Mouse (Mus musculus): Measurements from ENCODE around the gene Tcf7l2. TPM values are rescaled to one million over a fixed set of nuclear protein-coding genes. Genes with fewer than 3 reads are reported as not detected.

Tcf7l2 gene
- polyA plus RNA-seq, 1 experiment from 2014 or later = 108 TPM

DNA sequence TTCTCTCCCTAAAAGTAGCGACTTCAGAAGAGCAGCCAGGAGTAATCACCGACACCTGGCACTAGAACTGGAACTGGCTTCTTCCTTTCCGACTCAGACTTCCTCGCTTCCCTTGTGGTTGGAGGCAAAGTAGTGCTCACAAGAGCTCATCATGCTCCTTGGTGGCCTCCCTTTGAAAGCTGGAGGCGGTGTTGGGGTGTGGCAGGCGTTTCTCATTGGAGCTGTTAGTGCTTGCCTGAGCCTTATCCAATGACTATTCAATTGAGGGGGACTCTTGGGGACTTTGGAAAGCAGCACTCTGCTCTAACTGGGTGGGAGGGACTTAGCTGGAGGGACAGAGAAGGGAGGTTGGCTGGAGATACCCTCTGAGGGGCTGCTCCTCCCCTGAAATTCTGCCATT, 9.1 kb upstream of the Tcf7l2 start:
- Histone ChIP-seq H3K4me3 (replicated peaks) (no peak overlapping the region), H3K27me3 (no peaks in the 10 kb centered on the region), H3K4me2 (replicated peaks) (no peak overlapping the region), H3K9ac (no peak overlapping the region), H3K36me3 (no peaks in the 10 kb centered on the region), H3K4me1 (peaks cover 11% of the 10 kb centered on the region), H3K27ac (replicated peaks) (no peak overlapping the region), H3K9me3 (replicated peaks) (no peaks in the 10 kb centered on the region)
- 33% methylated on average over 6 of the region's 6 CpGs for WGBS
- no peak for ATAC-seq (ENCODE audit: insufficient number of reproducible peaks, low FRiP score, low TSS enrichment, low read depth)

DNA sequence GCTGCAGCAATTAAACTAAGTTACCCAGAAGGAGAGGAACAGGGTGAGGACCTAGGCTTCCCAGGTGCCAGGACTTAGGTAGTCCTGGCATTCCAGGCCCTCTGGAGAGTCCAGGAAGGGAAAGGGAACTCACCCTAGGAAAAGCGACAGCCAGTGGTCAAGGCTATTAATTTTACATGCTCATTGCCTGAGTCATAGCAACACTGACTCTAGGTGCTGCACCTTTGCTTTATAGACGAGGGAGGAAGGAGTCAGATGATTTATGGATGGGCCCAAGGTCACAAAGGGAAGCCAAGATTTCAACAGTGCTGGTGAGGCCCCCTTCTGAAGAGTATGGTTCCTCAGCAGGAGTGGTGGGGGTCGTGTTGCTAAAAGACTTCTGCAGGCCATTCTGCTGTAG, 8.6 kb upstream of the Tcf7l2 start:
- Histone ChIP-seq H3K36me3 (no peaks in the 10 kb centered on the region), H3K4me2 (replicated peaks) (no peak overlapping the region), H3K27ac (replicated peaks) (no peak overlapping the region), H3K27me3 (no peaks in the 10 kb centered on the region), H3K9me3 (replicated peaks) (no peaks in the 10 kb centered on the region), H3K4me3 (replicated peaks) (no peak overlapping the region), H3K4me1 (peaks cover 11% of the 10 kb centered on the region), H3K9ac (no peak overlapping the region)
- 71% methylated on average over 3 of the region's 3 CpGs for WGBS
- no peak for ATAC-seq (ENCODE audit: insufficient number of reproducible peaks, low FRiP score, low TSS enrichment, low read depth)

DNA sequence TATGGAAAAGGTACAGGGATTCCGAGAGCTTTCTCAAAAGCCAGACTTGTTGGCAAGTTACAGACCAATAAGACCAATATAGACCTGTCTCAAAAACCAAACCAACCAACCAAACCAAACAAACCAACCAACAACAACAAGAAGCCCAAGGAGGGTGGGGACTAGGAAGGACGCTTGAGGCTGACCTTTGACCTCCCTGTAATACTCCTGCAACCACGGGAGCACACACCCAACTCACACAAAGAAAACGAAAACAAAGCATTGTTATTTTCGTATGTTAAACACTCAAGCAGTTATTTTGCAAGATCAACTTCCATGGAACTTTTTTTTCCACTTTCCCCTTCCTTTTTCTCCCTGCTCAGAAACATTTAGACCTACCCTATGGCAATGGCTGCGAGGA, 5.6 kb upstream of the Tcf7l2 start:
- Histone ChIP-seq H3K9ac (no peak overlapping the region), H3K27me3 (no peaks in the 10 kb centered on the region), H3K4me2 (replicated peaks) (no peak overlapping the region), H3K4me3 (replicated peaks) (no peak overlapping the region), H3K4me1 (peaks cover 15% of the 10 kb centered on the region), H3K27ac (replicated peaks) (no peak overlapping the region), H3K36me3 (no peaks in the 10 kb centered on the region), H3K9me3 (replicated peaks) (no peaks in the 10 kb centered on the region)
- WGBS = 45% methylated on average over 6 of the region's 6 CpGs
- ATAC-seq (ENCODE audit: insufficient number of reproducible peaks, low FRiP score, low TSS enrichment, low read depth) = no peak

DNA sequence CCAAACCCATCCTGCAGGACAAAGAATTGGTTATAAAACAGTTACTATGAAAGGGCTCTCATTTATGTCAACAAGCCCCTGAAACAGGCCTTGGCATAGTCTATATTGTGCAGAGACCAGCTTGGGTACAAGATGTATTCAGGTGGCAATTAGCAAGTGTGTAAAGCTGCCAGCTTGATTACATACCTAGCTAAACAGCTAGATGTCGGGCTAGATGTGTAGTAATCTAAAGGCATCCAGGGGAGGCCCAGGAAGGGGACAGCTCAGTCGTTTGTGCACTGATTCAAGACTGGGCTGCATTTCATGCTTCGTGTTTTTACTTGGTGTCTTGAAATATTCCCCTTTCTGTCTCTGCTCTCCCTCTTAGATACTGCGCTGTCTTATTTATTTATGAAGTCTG, 1.9 kb upstream of the Tcf7l2 start:
- H3K4me2 ChIP-seq (replicated peaks) = no peak overlapping the region
- H3K27me3 ChIP-seq = no peaks in the 10 kb centered on the region
- ATAC-seq (ENCODE audit: insufficient number of reproducible peaks, low FRiP score, low TSS enrichment, low read depth) = no peak
- H3K9me3 ChIP-seq (replicated peaks) = no peaks in the 10 kb centered on the region
- H3K4me1 ChIP-seq = peaks cover 5% of the 10 kb centered on the region; the same call in 1 of the 2 replicates
- H3K9ac ChIP-seq = no peak overlapping the region
- no peaks in the 10 kb centered on the region for H3K36me3 ChIP-seq
- no peak overlapping the region; the same call in 1 of the 2 replicates for H3K27ac ChIP-seq (replicated peaks)
- H3K4me3 ChIP-seq (replicated peaks) = no peak overlapping the region
- 25% methylated on average over 4 of the region's 4 CpGs for WGBS

DNA sequence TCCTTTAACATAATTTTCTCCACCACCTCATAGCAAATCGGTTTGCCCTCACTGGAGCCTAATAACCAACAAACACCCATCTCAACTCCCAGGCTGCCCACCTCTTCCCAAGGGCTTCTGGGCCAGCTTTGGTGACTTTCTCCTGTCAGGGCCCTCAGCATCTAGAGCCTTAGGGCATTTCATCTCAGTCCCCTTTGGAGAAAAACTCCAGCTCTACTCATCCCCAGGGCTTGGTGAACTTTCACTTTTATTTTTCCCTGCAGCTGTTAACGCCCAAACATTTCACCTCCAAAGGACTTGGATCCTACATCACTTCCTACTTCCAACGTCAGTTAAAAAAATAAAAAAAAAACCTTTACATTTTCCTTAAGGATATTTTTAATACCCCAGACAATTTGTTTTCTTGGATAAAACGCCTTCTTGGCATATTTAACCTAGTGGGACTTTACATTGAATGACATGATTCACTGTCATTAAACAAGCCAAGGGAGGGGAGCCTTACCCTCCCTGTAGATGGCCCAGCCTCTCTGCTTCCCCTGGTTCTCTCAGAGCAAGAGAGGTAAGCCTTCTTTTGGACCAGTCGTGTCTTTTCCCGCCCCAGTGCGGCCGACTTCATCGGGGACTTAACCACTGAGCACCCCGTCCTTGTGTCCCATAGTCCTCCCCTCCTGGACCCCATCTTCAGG, 724 bp upstream of the Tcf7l2 start:
- H3K36me3 ChIP-seq = no peaks in the 10 kb centered on the region
- no peaks in the 10 kb centered on the region for H3K27me3 ChIP-seq
- WGBS = 7% methylated on average over 10 of the region's 10 CpGs
- peak overlapping the region; percentile 99 for H3K27ac ChIP-seq (replicated peaks)
- peak overlapping the region; percentile 83 for H3K4me3 ChIP-seq (replicated peaks)
- peak overlapping the region; percentile 74 for H3K4me2 ChIP-seq (replicated peaks)
- H3K4me1 ChIP-seq = peaks cover 13% of the 10 kb centered on the region
- H3K9ac ChIP-seq = 0 out of 2 replicates have a peak overlapping the region, but pooled peaks have one; percentile 26
- no peak; the same call in 1 of the 2 replicates for ATAC-seq (ENCODE audit: insufficient number of reproducible peaks, low FRiP score, low TSS enrichment, low read depth)
- H3K9me3 ChIP-seq (replicated peaks) = no peaks in the 10 kb centered on the region

DNA sequence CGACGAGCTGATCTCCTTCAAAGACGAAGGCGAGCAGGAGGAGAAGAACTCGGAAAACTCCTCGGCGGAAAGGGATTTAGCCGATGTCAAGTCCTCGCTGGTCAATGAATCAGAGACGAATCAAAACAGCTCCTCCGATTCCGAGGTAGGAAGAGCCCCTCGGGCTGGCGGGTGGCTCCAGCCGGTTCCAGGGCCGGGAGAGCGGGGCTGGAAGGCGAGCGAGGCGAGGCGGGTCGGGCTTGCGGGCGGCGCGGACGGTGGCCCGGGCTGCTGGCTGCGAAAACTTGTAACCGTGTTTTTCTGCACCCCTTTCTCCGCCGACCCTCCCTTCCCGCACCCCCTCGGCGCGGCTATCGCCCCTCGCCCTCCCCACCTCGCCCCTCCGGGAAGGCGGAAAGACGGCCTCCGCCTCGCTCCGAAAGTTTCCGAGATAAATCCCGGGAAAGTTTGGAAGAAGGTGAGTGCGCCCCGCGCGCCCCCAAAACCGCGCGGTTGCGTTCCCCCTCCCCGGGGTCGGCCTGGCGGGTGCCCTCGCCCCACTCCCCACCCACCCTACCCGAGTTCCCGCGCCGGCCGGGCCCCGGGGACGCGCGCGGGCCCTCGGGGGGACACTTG, 873 bp downstream of the Tcf7l2 start:
- Histone ChIP-seq H3K4me2 (replicated peaks) (peak overlapping the region; percentile 74), H3K4me3 (replicated peaks) (peak overlapping the region; percentile 83), H3K4me1 (peaks cover 29% of the 10 kb centered on the region), H3K36me3 (no peaks in the 10 kb centered on the region), H3K9ac (peak overlapping the region; percentile 89), H3K27ac (replicated peaks) (peak overlapping the region; percentile 99), H3K27me3 (no peaks in the 10 kb centered on the region), H3K9me3 (replicated peaks) (no peaks in the 10 kb centered on the region)
- no peak for ATAC-seq (ENCODE audit: insufficient number of reproducible peaks, low FRiP score, low TSS enrichment, low read depth)
- WGBS = under 1% methylated on average over 60 of the region's 70 CpGs

DNA sequence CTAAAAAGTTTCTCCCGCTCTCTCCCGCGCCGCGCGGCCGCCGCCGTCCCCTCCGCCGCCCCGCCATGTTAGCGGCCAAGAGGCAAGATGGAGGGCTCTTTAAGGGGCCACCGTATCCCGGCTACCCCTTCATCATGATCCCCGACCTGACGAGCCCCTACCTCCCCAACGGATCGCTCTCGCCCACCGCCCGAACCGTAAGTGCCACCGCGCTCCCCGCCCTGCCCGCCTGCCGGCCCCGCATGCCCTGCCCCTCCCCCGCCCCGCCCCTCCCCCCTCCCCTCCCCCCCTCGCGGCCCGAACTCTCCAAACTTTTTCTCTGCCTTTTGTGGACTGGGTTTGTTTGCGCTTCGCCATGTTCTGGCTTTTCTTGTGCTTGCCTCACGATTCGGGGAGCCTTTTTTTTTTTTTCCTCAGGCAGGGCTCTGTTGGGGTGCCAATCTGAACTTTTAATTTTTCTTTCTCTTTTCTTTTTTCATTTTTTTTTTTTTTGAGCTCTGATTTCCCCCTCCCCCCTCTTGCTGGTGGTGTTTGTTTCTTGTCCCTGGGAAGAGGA, 1.5 kb downstream of the Tcf7l2 start:
- no peak for ATAC-seq (ENCODE audit: insufficient number of reproducible peaks, low FRiP score, low TSS enrichment, low read depth)
- no peaks in the 10 kb centered on the region for H3K9me3 ChIP-seq (replicated peaks)
- peak overlapping the region; percentile 89 for H3K9ac ChIP-seq
- H3K4me3 ChIP-seq (replicated peaks) = peak overlapping the region; percentile 83
- peak overlapping the region; percentile 99 for H3K27ac ChIP-seq (replicated peaks)
- no peaks in the 10 kb centered on the region for H3K36me3 ChIP-seq
- WGBS = 0% methylated on average over 29 of the region's 38 CpGs
- H3K4me1 ChIP-seq = peaks cover 35% of the 10 kb centered on the region
- H3K4me2 ChIP-seq (replicated peaks) = peak overlapping the region; percentile 74
- H3K27me3 ChIP-seq = no peaks in the 10 kb centered on the region

DNA sequence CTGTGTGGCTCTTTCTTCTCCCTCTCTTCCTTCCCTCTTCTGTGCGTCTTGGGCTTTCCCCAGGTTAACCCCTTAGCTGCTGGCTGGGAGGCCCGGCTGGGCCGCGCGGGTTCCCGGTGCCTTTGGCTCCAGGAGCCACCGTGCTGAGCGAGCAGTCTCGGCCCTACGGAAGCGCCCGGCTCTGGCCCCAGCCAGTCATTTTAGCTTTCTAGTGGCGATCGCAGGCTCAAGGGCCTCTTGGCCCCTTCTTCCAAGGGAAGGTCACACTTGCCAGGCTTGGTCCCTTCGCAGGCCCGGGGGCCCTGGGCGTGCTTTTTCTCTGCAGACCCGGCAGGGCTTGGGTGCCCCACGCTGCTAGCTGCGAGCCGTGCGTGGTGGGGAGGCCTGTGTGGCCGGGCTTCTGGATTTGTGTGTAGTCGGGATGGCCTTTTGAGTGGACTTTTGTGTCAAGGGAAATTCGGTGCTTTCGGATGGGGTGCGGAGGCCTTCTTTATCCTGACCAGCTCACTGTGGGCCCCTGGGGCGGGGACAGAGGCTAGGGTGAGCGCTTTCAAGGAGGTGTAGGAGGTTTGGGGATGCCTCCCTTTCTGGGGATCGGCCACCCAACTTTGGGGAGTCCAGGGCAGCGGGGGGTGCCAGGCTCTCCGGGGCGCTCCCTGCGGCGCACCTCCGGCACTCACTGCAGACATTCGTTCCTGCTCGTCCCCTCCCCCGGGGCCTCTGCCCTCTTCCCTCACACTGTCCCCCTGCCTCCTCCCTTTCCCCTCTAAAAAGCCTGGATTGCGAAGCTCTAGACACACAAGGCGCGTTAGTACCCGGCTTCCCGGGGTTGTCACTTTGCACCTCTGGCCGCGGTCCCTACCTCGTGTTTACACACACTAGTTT, 2.2 kb downstream of the Tcf7l2 start:
- H3K4me2 ChIP-seq (replicated peaks) = peak overlapping the region; percentile 74
- peak overlapping the region; percentile 89 for H3K9ac ChIP-seq
- ATAC-seq (ENCODE audit: insufficient number of reproducible peaks, low FRiP score, low TSS enrichment, low read depth) = peak; percentile 39; the same call in 1 of the 2 replicates
- H3K27ac ChIP-seq (replicated peaks) = peak overlapping the region; percentile 99
- no peaks in the 10 kb centered on the region for H3K36me3 ChIP-seq
- no peaks in the 10 kb centered on the region for H3K27me3 ChIP-seq
- H3K4me1 ChIP-seq = peaks cover 42% of the 10 kb centered on the region
- under 1% methylated on average over 47 of the region's 47 CpGs for WGBS
- H3K4me3 ChIP-seq (replicated peaks) = peak overlapping the region; percentile 83
- H3K9me3 ChIP-seq (replicated peaks) = no peaks in the 10 kb centered on the region

DNA sequence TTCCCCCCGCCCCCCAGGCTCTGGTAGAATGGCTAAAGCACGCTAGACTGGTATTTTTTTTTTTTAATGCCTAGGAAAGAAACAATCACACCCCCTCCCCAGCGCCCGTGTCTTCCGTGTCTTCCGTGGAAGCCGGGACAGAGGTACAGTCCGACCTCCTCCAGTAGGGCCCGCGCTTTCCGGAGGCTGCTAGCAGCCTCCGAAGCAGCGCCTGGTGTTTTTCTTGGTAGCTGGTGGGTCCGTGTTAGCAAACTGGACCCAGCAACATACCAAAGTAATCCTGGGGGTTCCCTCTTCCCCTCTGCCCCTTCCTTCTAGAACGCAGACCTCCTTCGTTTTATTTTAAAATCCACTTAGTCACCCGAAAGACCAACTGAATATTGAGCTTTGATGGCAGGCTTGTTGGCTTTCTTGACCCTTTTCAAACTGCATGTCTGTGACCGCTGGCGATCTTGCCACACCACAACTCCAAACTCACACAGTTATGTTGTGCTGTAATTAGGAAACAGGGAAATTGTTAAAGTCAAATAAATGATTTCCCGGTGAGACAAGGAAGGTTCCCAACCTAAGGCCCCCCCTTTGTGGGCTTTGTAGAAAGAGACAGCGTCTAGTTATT, 3.1 kb downstream of the Tcf7l2 start:
- no peak for ATAC-seq (ENCODE audit: insufficient number of reproducible peaks, low FRiP score, low TSS enrichment, low read depth)
- Histone ChIP-seq H3K4me2 (replicated peaks) (peak overlapping the region; percentile 74), H3K4me1 (peaks cover 50% of the 10 kb centered on the region), H3K9ac (peak overlapping the region; percentile 89), H3K36me3 (no peaks in the 10 kb centered on the region), H3K4me3 (replicated peaks) (peak overlapping the region; percentile 83), H3K9me3 (replicated peaks) (no peaks in the 10 kb centered on the region), H3K27me3 (no peaks in the 10 kb centered on the region), H3K27ac (replicated peaks) (peak overlapping the region; percentile 99)
- 5% methylated on average over 21 of the region's 21 CpGs for WGBS

DNA sequence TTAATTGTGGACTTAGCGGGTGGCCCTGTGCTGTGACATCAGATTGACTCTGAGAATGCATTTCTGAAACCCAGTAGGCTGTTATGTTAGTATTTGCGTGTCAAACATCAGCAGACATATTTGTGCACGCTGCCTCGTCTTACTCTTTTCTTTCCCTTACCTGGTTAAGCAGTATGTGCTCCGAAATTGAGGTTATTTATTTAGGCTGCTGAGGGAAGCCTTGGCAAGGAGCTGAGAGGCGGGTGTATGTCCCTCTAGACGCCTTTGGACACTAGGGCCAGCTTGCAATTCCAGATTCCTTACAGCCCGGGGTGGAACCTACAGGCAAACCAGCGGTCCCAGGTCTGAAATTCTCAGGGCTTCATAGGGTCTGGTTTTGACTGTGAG, 3.6 kb downstream of the Tcf7l2 start:
- peak overlapping the region; percentile 99 for H3K27ac ChIP-seq (replicated peaks)

More for the DNA sequence above, 3.6 kb downstream of the Tcf7l2 start:
- peaks cover 55% of the 10 kb centered on the region for H3K4me1 ChIP-seq
- H3K4me2 ChIP-seq (replicated peaks) = peak overlapping the region; percentile 74
- no peaks in the 10 kb centered on the region for H3K27me3 ChIP-seq
- peak overlapping the region; percentile 83 for H3K4me3 ChIP-seq (replicated peaks)
- H3K9ac ChIP-seq = peak overlapping the region; percentile 89
- no peaks in the 10 kb centered on the region for H3K9me3 ChIP-seq (replicated peaks)
- H3K36me3 ChIP-seq = no peaks in the 10 kb centered on the region
- 24% methylated on average over 9 of the region's 9 CpGs for WGBS
- ATAC-seq (ENCODE audit: insufficient number of reproducible peaks, low FRiP score, low TSS enrichment, low read depth) = no peak

Data from embryonic facial prominence, embryonic 15.5 days (tissue).